Mouse (Mus musculus): ENCODE data around the gene Nqo1.
A peak's percentile ranks its signal among the peaks of the same experiment; 100 is the strongest.

The Nqo1 gene

DNA sequence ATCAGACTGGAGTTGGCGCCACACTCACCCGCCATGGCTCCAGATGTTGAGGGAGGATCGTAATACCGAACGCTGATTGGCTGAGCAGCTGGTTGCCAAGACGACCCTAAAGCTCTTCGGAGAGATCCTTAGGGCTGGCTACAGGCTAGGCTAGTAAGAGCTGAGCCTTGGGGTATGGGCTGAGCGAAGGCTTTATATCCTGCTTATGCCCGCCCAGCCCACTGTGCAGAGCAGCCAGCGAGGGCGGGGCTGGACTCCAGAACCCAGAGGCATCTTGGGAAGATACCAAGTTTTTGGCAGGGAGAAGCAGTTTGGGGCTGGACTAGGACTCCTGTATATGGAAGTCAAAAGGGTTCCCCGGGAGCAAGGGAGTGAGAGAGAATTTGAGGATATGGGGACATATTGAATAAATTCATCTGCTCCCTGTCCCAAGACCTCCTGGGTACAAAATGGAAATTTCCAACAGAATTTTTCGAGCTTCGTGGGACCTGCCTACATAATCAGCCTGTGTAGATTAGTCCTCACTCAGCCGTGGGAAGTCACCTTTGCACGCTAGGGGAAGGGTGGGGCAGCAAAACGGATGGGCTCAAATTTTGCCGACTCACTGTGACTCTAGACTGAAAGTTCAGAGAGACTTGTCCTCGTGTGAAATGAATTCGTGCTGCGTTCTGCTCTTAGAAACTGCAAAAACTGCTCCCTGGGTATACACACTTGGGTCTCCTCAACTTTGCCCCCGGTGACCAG lies at the start of gene Nqo1:
Gene Nqo1 (minus strand): TSS at position 169 of the 744 bp plus-strand sequence.
- DNase-seq (ENCODE audit: low read depth, low spot score): peak; percentile 99

DNA sequence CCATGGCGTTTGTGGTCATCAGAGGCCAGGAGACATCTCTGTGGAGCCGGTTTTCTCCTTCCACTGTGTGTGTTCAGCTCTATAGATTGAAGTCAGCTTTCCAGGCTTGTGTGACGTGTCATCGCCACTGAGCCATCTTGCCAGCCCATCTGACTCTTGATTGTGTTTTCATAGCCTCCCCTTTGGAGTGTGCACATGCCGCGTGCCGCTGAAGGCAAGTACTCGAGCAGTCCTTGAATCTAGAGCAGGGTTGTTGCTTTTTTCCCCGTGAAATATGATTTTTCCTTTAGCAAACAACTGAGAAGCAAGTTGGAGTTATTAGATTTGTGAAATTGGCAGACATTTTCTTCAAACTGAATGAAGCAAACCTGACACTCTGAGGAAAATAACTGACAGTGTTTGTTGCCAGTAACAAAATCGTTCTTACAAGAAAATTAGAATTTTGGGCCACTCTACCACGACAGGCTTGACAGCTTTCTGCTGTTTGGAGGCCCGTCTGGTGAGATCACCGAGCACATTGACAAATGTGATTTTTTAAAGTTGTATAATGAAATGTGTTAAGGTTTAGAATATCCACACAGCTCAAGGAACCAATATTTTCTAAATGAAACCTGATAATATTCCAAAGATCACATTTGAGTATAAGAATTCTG lies 48.5 kb upstream of the Nqo1 start:
- no peak for DNase-seq (ENCODE audit: low read depth, low spot score)

DNA sequence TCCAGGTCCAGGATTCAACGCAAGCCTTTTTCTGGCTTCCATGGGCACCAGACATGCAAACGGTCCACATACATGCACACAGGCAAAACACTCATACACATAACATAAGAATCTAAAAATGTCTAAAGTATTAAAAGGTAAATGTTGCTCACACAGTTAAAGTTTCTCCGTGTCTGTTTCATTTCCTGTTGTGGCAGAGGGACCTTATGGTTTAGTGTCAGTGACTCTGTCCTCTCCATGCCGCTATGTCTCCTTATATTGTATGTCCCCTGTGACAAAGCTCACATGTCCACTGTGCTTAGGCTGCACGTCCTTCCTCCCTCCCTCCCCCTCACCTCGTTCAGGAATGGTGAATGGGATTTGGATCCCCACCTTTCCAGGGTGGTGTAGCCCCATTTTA lies 46.6 kb upstream of the Nqo1 start:
- DNase-seq (ENCODE audit: low read depth, low spot score): no peak

DNA sequence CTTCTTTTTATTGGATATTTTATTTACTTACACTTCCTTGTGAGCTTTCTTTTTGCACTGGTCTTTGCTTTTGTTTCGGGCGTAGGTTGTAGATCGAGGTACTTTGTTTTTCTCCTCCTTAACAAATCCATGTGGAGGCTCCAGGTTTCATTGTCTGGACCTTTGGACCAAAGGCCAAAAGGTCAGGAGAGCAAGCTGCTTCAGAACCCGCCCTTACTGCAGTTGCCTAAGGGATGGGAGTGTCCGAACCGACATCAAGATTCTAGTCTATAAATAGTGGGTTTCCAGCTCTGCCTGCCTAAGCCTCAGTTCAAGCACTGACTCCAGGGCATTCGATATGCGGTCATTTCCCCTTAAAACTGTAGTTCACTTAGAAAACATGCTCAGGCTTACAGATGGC lies 46.1 kb upstream of the Nqo1 start:
- DNase-seq (ENCODE audit: low read depth, low spot score): peak; percentile 78

DNA sequence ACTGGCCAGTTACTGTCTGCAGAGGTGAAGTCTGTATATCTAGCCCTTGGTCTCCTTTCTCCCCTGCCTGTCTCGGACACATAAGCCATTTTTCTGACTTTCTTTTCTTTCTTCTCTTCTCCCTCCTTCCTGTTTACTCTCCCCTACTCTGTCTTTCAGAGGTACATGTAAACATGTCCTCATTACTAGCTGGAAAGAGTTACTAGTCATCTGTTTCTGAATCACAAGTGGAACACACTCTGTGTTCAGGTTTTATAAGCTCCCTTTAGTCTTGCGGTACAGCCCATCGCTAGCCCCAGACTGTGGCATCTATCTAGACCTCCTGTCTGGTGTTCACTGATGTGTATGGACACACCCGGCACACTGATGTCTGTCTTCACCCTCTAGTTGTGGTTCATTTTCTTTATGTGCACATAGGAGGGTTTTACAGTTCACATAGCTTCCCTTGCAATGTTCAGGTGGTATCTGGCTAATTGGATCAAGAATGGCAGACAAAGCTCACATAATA lies 45.4 kb upstream of the Nqo1 start:
- no peak for DNase-seq (ENCODE audit: low read depth, low spot score)

DNA sequence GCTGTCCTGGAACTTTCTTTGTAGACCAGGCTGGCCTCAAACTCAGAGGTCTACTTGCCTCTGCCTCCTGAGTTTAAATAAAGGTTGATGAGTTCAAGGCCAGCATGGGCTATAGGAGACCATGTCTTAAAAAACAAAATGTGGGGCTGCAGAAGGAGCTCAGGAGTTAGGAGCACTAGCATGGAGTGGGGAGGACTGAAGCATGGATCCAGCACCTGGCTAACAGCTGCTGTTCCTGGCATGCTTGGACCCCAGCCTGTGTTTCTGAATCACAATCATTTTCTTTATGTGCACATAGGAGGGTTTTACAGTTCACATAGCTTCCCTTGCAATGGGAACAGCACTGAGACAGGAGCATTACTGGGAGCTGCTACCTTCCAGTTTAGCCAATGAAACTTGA lies 44.7 kb upstream of the Nqo1 start:
- DNase-seq (ENCODE audit: low read depth, low spot score): no peak

DNA sequence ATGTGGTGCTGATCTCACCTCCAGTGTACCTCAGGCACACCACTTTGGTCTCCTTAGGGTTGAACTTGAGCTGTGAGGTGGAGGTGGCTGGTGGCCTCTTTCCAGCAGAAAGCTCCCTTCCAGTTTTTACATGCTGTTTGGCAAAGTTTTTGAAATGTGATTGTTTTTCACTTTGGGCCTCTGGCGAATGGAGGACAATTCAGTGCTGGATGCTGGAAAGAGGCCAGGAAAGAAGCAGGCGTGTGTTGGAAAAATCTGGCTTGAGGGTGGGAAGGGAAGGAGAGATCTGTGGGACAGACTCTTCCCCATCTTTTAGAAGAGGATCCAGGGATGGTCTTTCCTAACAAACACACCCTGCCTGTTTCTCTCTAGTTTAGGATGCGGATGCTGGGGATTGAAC lies 41.6 kb upstream of the Nqo1 start:
- DNase-seq (ENCODE audit: low read depth, low spot score): no peak

DNA sequence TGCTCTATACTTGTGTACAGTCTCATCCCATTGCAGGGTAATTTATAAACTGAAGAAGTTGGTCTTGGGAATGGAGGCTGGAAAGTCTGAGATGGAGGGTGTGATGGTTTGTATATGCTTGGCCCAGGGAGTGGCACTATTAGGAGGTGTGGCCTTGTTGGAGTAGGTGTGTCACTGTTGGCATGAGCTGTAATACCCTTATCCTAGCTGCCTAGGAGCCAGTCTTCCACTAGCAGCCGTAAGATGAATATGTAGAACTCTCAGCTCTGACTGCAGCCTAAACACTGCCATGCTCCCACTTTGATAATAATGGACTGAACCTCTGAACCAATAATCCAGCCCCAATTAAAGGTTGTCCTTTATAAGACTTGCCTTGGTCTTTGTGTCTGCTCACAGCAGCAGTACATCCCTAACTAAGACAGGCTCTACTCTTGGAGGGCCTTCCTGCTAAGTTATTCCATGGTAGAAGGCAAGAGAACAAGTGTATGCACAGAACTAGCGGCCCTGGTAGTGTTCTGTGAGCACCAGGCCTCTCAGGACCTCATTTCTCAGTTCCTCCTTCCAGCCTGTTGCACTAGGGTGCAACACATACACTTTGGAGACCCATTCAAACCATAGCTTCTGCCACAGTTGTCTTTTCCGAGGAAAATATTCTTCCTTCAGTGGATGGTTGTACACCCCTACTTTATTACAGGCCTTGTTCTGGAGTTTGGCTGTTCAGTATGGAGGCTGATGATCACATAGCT lies 37.0 kb upstream of the Nqo1 start:
- DNase-seq (ENCODE audit: low read depth, low spot score): no peak

DNA sequence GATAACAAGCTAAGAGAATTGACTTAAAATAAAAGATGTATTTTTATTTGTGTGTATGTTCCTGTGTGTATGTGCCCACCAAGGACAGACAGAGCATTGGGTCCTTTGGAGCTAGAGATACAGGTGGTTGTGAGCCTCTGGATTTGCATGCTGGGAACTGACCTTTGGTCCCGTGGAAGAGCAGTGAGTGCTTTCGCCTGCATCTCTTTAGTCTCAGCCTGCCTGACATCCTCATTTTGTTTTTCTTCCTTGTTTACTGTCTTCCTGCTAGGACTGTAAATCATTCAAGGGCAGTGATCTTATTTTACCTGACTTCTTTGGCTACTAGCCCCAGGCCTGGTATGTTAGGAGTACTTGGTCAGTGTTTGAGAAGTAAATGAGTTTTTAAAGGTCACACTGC lies 34.7 kb upstream of the Nqo1 start:
- DNase-seq (ENCODE audit: low read depth, low spot score): no peak

DNA sequence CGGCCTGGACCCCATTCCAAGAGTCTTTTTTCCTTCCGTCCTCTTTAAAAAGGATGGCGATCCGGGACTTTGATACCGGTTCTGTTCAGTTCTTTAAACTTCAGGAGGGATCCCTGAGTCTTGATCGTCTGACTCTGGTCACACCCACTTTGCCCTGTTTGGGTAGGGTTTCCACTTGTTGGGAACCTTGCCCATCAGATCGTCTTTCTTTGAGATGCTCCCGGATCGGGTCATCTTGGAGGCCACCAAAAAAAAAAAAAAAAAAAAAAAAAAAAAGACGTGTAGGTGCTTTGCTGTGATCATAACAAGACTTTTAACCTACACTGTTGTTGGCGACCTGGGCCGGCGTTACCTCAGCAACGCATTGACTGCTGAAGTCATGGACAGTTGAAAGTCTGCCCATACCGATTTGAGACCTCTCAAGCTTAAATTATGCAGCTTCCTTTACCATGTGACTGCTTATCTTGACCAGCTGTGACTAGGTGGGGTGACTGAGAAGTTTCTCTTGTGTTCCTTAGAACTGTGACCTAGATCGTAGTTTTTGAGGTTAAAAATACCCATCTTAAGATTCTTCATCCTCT lies 33.9 kb upstream of the Nqo1 start:
- peak; percentile 66 for DNase-seq (ENCODE audit: low read depth, low spot score)

DNA sequence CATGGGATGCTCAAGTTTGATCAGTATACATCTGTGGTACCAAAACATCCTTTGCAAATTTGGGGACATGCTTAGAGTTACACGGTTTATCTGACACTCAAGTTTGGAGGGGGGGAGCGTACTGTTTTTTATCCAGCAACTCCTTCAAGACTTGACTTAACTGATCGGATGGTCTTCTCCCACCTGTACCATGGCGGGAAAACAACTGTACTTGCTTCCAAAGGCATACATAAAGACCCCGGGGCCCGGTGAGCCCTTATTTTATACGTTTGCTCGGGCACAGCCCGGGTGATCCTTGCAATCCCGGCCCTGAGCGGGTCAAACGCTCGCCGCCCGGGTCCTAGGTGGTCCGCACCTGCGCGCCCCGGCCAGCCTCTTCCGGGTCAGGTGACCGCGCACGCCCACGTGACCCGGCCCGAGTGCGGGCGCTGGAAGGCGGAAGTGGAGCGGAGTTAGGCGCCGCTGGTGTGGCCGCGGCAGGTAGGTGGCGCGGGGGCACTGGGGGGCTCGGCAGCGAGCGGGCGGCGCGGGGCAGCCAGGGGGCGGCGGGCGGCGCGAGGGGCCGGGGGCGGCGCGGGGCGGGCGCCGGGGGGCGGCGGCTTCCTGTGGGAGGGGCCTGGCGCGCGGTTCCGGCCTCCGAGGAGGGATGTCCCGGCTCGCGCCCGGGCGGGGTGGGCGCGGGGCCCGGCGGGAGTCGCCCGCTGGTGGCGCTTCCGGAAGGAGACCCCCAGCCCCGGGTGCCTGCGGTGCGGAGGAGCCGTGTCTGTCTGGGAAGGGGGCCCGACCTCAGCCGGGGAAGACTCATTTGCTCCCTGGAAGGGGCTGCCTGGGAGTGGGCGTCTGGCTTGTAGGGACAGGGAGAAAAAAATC lies 33.2 kb upstream of the Nqo1 start, which contains the start of gene Wwp2:
Gene Wwp2 (plus strand): TSS at position 404 of the 870 bp plus-strand sequence.
- peak; percentile 83 for DNase-seq (ENCODE audit: low read depth, low spot score)

DNA sequence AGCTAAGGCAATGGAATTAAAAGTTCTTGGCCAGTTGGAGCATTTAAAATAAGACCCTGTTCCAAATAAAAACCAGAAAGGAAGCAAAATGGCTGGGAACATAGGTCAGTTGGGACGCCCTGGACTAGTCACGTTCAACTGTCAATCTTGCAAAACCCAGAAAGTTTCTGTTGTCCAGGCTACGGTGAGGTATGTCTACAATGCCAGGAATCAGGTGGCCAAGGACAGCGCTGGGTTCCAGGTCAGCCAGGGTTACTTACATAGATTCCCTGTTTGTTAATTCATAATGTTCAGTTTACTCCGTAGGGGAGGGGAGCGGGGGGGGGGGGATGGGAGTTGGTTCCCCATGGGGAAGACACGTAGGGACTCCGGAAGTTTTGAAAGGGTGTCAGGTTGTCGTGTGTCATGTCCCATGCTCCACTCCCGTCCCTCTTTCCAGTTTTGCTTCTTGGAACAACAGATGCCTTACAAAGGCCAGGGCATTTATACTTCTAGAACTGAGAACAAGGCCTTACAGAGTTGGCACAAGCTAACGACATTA lies 32.5 kb upstream of the Nqo1 start:
- DNase-seq (ENCODE audit: low read depth, low spot score): peak; percentile 39

DNA sequence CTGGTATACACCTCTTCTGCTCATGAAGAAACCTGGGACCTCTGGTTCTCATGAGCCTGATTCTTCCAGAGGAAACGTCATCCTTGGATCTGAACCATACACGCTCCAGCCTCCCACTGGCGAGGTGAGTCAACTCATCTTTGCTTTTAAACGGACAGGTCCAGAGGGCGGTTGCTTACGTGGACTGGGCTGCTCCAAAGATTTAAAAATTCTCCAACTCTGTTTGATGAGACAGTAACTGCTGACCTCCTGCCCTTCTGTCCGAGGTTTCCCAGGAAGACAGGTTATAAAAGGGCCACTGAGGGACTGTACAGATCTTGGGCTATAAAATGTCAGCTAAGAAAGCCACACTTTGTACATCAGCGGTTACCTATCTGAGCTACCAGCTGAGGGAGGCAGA lies 27.8 kb upstream of the Nqo1 start:
- DNase-seq (ENCODE audit: low read depth, low spot score): no peak

DNA sequence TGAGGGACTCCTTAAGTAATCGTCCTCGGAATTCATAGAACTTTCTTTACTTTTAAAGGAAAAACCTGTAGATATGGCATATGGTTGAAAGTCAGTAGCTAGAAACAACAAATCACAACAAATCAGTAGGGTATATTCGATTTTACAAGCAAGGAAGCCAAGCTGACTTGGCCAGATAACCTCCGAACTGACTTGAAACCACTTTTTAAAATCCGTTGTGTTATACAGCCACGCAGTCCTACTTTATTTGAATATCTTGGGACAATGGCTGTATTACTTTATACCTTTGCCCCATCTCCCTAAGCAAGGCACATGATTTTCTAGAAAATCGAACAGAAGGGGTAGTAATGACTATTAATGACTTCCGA lies 22.2 kb upstream of the Nqo1 start:
- no peak for DNase-seq (ENCODE audit: low read depth, low spot score)

DNA sequence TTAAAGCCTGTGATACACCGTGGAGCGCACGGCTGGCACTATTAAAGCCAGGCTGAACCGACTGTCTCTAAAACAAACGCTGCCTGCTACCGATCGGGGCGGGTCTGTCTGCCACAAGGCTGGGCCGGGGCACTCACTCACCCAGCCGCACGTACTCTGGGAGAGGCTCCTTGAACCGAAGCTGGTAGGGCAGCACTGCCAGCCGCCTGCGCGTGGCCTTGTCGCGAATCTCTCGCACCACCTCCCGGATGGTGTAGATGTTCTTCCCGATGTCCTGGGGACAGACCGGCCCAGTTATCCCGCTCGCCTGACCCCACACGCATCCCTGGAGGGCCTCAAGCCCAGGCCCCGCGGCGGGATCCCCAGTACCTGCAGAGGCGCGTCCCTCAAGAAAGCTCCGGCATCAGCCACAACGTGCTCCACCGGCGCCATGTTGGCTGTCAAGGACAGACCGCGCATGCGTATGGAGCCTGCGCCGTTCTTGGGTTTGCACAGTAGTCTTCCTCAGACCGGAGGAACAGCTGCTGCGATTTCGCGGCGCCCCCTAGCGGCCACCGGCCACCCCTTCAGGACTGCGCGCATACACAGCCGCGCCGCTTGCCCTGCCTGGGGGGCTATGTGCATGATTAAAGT lies 21.7 kb upstream of the Nqo1 start, which contains the start of gene Nob1:
Gene Nob1 (minus strand): TSS at position 455 of the 633 bp plus-strand sequence.
- DNase-seq (ENCODE audit: low read depth, low spot score): peak; percentile 97

DNA sequence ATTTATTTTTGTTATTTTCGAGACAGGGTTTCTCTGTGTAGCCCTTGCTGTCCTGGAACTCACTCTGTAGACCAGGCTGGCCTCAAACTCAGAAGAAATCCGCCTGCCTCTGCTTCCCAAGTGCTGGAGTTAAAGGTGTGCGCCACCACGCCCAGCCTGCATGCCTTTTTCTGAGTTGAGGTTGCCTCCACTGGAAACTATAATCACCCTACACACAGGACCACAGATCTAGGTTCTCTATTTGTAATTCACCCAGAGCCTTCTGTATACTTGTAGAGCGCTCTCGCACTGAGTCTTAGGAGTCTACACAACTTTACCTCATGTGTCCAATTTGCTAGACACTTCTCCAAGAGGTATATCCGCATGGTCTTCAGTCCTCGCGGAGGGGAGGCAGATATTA lies 21.2 kb upstream of the Nqo1 start:
- peak; percentile 32 for DNase-seq (ENCODE audit: low read depth, low spot score)

DNA sequence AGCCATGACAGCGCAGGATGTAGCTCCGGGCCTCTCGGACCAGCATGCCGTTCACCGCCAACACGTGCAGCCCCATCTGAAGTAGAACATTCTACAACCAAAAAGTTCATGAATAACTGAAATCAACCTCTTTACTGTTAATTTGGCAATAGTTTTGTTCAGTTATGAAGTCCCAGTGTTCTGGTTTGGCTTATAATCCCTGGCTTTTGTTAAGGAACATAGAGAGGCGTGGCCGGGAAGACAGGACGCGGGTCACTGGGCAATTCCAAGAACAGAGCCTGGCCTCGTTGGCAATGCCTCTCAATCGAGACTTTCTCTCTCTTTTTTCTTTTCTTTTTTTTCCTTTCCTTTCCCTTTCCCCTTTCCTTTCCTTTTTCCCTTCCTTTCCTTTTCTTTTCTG lies 14.0 kb upstream of the Nqo1 start:
- no peak for DNase-seq (ENCODE audit: low read depth, low spot score)

DNA sequence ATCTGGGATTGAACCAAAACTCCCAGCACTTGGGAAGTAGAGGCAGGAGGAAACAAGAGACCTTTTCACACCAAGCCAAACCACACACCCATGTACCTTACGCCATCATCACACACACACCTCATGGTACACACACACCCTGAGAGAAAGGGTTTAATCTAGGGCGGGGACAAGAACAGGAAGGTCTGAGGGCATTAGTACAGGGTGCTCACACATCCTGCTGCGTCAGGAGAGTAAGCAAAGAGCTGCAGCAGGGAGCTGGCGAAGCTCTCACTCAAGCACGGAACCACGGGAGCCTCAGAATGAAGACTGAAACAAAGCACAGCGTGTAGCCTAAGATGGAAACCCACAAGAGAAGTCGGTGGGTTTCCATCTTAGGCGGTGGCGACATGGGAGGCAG lies 10.9 kb upstream of the Nqo1 start:
- DNase-seq (ENCODE audit: low read depth, low spot score): no peak

DNA sequence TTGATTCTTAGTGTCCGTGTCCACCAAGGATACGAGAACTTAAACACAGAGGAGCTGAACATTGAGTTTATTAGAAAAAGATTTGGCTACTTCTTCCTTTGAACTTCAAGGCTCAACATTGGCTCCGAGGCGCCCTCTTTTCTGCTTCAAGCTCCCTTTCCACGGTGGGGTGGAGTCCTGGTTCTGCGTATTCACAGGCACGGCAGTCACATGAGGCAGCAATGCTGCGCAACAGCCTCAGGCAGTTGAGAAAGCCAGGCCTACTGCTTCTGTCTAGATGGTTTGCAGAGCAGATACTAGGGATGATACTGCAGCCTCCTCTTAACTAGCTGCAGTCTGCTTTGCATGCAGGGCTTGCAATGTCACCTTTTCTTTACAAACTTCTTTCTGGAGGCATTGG lies 9.5 kb upstream of the Nqo1 start:
- no peak for DNase-seq (ENCODE audit: low read depth, low spot score)

DNA sequence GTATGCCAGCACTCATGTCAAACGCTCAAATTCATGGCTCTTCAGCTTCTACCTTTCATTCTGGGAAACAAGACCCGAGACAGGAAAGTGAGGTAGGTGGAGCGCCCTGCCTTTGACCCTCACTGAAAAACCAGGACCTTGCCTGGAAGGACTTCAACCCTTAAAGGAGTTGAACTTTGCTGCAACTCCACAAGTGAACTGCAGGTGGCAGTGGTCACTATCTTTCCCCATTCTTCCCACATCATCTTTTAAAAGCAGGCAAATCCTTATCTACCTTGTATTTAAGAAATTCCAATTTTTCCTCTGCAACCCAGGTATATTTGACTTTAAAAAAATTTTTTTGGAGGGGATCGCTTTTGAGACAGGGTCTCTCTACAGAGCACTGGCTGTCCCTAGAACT lies 8.4 kb upstream of the Nqo1 start:
- peak; percentile 81 for DNase-seq (ENCODE audit: low read depth, low spot score)

All from R1 (cell line).